Mouse (Mus musculus): ENCODE measurements around the gene Tubb2a. TPM values are rescaled to one million over a fixed set of nuclear protein-coding genes. Genes with fewer than 3 reads are reported as not detected.
A peak's percentile ranks its signal among the peaks of the same experiment; 100 is the strongest.
"Not testable (repeated sequence)": the region's sequence is repeated elsewhere in the genome, so short reads cannot be mapped to it uniquely, and the experiment has no call there.

The Tubb2a gene
- total RNA-seq, 4 experiments from 2014 or later = 852 to 915 (median 907) TPM

DNA sequence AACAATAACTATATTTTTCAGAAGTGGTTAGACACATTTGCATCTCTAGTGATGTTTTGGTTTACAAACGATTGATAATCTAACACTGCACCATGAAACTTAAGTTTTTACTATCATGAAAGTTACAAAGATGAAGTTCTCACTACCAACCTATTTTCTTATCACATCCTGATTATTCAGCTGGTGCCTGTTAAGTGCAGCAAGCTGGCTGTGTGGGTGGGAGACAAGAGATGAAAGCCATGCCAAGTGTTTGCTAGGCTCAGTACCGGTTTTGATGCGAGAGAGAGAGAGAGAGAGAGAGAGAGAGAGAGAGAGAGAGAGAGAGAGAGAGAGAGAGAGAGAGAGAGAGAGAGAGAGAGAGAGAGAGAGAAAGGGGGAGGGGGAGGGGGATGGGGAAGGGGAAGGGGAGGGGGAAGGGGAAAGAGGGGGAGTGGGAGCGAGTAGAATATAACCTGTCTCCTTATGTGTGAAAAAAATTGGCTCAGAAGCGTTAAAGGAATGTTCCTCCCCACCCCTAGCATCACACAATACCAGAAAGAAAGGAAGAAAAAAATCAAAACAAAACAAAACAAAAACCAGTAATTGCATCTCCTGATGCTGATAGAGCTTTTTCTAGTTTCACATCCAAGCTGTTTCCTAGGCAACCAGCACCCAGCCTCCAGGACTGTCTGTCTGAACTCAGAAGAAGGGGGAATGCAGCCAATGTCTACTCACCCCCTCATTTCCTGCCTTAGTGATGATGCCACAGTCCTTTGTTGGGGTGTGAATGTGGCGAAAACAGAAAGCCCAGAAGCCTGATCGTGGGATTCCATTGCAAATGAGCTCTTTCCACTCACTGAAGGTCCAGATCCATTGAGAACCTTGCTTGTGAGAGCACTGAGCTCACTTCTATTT, 18.0 kb upstream of the Tubb2a start:
- DNase-seq (ENCODE audit: low spot score in 2 of 2) = peak; percentile 85 to 94

DNA sequence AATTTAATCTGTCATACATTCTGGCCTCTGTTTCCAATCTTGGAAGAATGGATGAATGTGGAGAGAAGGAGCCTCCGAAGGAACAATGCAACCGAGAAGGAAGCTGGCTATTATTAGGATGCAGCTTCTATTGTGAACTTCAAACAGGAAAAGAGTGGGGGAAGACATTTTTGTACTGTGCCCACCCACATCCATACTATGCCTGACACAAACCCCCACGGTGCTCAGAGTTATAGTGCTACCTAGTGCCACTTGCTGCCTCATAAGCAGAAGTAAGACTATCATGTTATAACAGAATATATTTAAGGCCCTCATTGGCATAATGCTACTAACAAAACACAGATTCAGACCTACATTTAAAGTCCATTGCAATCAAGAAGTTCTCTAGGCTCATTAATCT, 11.6 kb upstream of the Tubb2a start:
- no peak for DNase-seq (ENCODE audit: low spot score in 2 of 2)

DNA sequence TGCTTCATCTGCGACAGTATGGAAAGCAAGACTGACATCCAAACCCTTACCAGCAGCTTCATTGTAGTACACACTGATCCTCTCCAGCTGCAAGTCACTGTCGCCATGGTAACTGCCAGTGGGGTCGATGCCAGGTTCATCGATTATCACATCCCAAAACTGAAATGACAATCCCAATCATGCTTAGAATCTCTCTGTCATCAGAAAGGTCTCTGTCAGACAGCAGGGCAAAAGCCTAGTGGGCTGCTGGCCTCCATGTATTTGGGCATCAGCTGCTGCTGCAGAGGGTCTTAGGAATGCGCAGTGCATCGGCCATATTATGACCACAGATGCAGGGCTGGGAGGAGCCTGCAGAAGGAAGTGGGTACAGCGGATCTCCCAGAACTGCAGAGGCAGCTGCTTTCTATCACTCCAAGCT, 11.1 kb upstream of the Tubb2a start:
- DNase-seq (ENCODE audit: low spot score in 2 of 2) = no peak

DNA sequence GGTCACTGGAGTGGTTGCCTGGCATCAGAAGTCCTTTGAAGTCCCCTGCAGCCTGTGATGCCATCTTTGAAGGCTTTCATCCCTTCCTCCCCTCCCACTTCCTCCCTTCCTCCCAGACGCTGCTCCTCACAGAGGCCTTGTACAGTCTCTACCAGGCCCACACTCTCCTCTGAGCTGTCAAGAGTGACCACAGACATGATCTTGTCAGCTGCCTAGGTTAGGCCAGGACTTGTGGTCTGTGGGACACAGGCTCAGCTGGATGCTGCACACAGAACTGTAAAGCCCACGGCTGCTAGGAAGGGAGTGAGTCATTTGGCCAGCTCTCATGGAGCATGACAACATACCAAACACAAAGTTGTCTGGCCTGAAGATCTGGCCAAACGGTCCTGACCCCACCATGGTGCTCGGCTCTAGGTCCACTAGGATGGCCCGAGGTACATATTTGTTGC, 10.4 kb upstream of the Tubb2a start:
- DNase-seq (ENCODE audit: low spot score in 2 of 2) = not testable (repeated sequence)

DNA sequence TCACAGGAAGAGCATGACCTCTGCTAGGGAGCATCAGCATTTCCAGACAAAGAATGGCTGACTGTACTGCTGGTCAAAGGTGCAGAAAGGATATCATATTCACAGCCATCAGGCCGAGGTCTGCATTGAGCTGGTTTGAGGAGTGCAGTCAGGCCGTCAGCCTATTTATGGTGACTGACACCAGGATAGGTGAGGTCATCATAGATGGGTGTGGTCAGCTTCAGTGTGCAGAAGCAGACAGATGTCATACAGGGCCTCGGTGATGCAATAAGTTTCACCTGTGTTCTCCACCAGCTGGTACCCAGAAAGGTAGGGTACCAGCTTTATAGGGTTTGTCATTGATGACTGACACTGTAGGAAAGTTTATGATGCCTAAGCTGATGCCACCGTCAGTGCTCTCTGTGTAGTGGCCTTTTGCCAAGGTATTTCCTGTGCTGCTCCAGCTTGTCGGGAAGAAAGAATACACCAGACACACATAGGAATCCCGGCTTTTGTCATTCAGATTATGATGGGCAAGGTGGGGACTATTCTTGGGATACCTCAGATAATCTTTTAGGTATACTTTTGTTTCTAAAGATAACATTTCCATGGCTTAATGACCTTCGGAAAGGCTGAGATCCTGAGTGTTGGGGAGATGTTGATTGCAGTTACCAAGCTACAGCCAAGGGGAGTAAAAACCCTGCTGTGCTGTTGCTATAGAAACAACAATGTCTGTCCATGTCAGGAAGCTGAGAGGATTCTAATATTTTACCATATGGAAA, 9.4 kb upstream of the Tubb2a start:
- no peak for DNase-seq (ENCODE audit: low spot score in 2 of 2)

DNA sequence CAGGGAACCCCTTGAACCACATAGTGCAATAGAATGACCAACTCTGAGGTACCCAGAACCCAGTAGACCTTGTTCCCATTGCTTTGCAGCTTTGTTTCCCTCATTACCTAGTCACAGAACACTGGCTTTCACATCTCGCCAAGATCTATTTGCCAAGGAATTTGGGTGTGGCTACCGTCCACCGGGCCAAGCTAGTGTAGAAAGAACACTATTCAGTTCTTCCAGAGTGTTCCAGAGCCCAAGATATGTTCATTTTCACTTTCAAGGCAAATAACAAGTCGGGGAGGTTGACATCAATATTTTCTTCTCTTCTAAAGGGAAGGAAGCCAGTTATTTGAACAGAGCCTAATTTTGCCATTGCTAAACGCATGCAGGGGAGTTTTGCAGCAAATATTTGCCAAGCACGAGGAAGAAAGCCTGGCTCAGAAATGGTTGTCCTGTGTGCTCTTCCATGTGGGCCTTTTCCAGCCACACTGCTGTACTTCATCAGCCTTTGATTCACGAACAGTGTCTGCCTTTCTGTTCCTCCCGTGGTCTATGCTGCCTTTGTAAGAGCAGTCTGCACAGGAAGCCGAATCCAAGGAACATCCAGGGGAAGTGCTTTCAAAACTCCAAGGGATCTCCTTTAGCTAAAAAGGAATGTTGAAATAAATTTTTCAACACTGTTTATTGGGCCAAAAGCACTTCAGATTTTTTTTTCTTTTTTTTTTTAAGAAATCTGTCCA, 6.4 kb upstream of the Tubb2a start:
- no peak for DNase-seq (ENCODE audit: low spot score in 2 of 2)

DNA sequence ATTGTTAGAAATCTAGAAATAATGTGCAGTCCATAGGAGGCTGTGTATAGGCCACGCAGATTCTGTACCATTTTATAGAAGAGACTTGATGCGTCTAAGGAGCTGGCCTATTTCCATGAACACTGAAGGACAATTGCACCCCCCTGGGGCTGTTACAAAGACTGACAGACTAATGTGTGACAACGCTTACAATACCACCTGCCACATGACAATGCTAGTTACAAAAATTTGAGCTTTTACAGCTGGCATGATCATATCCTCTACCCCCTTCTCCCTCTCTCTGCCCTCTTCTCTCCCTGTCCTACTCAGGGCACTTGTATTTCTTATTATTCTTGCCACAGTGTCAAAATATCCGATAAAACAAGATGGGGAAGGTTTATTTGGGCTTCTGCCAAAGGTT, 4.1 kb upstream of the Tubb2a start:
- DNase-seq (ENCODE audit: low spot score in 2 of 2) = no peak

DNA sequence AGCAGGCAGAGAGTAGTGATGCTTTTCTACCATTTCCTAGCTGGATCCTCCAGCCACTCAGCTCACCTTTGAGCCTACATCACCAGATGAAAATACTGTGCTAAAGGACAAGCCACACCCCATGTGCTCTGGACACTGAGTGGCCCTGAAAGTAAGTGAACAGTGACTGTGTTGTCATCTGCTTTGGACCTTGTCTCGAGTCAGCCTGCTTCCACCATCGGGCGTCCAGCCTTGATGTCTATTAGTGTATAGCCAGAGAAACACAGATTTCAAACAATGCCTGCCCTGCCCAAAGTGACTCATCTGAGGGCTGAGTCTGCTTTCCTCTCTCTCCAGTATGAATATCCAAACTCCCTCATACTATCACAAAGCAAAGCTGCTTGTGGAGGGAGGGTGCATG, 2.0 kb upstream of the Tubb2a start:
- DNase-seq (ENCODE audit: low spot score in 2 of 2) = no peak

DNA sequence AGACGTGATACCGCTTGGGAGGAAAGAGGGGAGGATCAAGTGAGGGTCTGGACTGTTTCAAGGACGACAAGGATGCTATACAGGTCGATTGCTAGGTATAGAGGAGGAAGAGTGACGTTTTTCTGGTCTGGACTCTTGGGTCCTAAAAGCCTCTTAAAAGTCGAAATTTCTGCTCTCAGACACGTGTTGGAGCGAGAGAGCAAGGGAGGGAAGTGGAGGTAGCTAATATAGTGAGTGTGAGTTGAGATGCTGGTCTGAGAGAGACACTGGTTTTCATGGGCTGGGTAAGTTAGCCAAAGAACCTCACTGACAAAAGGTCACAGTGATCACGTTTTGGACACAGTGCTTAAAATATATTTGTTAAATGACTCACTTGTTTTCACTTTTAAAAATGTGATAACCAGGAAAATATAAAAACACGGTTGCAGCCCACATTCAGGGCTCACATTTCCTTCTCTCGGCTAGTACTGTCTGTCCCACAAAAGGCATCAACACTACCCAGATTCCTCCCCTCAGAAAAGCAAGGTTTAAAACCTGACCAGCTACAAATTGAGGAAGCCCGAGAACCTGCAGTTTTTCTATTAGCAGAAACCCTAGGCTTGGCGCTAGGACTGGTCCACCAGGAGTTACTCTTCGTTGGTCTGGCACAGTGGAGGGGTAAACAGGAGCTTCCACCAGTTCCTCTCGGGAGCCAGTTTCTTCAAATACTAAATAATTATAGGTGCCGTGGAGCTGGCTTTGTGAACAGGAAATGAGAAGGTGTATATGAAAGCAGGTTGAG, 883 bp upstream of the Tubb2a start:
- DNase-seq (ENCODE audit: low spot score in 2 of 2) = no peak

DNA sequence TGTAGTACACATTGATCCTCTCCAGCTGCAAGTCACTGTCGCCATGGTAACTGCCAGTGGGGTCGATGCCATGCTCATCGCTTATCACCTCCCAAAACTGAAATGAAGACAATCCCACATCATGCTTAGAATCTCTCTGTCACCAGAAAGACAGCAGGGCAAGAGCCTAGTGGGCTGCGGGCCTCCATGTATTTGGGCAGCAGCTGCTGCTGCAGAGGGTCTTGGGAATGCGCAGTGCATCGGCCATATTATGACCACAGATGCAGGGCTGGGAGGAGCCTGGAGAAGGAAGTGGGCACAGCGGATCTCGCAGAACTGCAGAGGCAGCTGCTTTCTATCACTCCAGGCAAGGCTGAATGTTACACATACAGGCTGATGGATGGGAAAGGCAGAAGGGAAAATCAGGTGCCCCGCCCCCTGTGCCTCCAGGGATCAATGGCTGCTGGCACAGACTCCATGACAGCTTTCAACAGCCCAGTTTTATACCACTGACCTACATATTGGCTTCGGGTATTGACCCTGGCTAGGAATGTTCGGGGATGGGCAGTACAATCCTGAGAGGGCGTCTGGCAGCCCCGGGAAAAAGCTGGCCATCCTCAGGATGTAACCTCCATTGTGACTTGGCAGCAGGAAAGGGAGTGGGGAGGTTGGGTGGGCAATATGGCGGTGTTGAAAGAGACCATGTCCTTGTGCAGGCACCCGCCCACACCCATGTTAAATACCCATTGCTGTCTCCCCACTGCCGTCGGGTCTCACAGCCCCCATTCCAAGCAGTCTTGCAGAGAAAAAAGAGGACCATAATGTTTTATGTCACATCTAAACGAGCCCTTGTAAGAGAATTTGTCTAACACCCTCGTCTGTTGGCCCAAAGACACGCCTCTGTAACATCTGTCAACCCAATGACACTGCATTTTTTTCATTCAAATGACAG, 981 bp downstream of the Tubb2a start:
- peak; percentile 60 to 61 for DNase-seq (ENCODE audit: low spot score in 2 of 2)

DNA sequence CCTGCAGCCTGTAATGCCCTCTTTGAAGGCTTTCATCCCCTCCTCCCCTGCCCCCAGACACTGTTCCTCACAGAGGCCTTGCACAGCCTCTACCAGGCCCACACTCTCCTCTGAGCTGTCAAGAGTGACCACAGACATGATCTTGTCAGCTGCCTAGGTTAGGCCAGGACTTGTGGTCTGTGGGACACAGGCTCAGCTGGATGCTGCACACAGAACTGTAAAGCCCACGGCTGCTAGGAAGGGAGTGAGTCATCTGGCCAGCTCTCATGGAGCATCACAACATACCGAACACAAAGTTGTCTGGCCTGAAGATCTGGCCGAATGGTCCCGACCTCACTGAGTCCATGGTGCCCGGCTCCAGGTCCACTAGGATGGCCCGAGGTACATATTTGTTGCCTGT, 1.9 kb downstream of the Tubb2a start:
- DNase-seq (ENCODE audit: low spot score in 2 of 2) = not testable (repeated sequence)

DNA sequence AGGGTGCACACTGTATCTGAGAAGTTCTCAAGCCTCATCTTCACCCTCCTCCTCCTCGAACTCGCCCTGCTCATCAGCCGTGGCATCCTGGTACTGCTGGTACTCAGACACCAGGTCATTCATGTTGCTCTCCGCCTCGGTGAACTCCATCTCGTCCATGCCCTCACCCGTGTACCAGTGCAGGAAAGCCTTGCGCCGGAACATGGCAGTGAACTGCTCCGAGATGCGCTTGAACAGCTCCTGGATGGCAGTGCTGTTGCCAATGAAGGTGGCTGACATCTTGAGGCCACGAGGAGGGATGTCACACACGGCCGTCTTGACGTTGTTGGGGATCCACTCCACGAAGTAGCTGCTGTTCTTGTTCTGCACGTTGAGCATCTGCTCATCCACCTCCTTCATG, 3.4 kb downstream of the Tubb2a start:
- DNase-seq (ENCODE audit: low spot score in 2 of 2) = not testable (repeated sequence)

DNA sequence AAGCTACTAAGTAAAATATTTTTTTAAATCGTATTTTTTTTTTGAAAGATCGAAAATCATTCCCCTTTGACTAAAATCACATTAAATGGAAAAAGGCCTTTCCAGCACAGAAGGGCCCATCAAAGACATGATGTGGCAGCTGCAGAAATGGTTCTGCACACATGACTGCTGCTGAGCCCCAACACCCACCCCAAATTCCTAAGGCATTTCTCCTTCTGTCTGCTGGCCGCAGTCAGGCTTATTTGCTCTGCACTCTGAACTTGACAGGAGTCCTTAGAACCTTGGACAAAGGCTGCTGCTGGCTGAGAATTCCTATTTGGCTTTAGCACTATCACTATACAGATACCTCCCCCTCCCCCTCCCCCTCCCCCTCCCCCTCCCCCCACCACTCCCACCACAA, 5.0 kb downstream of the Tubb2a start:
- no peak for DNase-seq (ENCODE audit: low spot score in 2 of 2)

DNA sequence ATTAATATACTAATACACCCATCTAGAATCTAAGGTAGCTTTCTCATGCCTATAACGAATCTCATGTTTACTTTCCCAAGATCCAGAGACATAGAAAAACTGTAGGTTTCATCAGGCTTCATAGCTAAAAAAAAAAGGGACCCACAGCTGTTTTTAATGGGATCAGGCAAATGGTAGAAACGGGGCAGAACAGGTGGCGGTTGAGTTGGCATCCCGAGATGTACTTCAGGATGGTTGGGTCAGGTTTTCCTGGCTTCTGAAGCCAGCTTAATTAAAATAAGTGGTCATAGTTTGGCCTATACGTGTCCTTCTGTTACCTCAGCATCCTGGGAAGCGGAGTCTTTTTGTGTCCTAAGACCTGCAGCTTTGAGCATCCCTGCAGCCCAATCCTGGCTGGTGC, 6.0 kb downstream of the Tubb2a start:
- DNase-seq (ENCODE audit: low spot score in 2 of 2) = no peak

DNA sequence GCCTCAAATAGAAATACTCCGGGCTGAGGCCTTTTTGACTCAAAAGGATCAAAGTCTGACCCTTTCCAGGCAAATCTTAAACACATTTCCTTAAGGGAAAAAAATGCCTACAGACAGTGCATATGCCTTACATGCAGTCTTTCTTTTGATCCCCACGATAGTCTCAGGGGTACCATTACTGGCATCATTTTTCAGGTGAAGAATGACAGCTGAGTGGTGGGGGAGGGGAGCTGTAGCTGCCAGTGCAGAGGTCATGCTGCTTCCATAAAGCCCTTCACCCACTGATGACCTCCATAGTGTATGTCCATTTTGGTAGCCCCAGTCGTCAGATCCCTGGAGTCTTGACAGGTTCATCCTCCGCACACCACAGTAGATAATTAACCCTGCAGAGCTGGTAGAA, 7.5 kb downstream of the Tubb2a start:
- DNase-seq (ENCODE audit: low spot score in 2 of 2) = no peak

DNA sequence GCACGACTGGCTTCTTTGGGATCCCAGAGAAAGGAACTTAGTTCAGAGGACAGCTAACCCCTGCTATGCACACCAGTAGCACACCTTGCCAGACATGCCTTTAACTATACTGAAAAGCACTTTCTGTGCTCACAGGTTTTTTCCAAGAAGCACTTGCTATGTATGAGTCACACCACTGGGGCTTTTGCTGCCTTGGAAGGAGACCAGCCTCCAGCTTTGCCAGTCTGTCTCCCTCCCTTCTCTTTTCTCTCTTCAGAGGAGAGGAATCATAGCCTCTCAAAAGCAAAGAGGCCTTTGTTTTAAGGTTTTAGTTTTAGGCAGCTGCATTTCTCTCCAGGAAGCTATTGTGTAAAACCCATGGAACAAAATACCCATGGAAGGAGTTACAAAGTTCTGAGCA, 11.5 kb downstream of the Tubb2a start:
- DNase-seq (ENCODE audit: low spot score in 2 of 2) = no peak

DNA sequence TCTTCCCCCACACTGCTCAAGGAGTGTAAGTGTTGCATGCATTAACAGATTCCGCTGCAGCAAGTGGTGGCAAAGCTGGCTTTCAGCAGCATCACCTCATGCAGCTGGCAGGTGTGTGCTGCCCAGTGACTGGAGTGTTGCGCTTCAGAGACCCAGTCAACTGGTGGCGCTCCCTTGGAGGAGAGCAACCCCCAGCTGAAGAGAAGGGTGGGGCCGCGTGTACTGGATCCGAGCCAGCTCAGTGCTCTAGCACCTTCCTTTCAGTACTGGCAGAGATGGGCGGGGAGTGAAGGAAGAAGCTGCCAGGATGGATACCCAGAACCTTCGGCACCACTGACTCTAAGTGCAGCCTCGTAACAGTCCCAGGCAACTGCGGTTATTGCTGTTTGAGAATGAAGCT, 15.3 kb downstream of the Tubb2a start:
- DNase-seq (ENCODE audit: low spot score in 2 of 2) = no peak

DNA sequence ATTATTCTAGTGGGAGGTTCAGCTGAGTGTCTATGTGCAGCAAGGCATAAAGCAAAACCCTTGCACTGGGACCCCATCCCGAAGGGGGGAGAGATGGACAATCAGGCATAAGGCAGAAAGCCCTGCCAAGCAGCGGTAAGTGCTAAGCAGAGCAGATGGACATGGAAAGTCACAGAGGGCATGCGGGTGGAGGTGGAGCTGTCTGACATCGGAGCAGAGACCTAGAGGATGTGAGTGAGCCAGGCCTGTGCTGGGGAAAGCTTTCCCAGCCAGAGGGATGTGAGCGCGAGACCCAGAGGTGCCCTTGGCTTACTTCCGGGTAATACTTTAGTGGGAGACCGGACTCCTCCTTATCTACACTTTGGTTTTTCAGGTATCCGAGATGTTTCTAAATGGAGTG, 17.7 kb downstream of the Tubb2a start:
- DNase-seq (ENCODE audit: low spot score in 2 of 2) = no peak

DNA sequence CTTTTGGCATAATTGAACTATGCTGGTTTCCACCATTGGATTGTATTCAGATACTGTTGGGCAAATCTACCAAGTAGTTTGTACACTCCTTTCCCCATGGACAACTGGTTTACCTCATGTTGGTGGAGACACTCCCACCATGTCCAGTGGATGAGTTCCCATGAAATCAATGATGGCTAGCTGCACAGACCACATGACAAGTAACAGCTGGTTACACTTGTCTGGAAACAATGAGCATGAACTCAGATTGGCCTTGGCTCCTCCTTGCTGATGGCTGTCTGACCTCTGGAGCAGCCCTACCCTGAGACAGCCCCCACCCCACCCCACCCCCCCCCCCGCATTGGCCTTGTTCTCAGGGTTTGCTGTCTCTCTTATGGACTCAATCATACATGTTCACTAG, 20.6 kb downstream of the Tubb2a start:
- DNase-seq (ENCODE audit: low spot score in 2 of 2) = no peak

DNA sequence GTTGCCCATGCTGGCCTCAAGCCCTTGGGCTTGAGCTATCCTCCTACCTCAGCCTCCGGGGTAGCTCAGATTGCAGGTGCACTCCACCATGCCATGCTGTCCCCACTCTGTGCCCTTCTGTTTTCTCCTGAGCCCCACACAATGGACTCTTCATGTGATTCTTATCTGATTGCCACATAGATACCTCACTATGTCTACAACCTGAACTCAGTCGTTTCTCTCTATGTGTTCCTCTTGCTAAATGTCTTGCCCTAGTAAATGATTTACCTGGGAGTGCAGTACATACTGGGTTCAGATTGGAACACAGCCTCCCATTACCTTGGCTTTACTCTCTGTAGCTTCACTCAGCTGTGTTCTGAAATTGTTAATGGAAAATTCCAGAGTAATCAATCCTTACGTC, 22.8 kb downstream of the Tubb2a start:
- no peak for DNase-seq (ENCODE audit: low spot score in 2 of 2)

Measured in layer of hippocampus, adult 8-10 months (tissue).